Mouse (Mus musculus) forebrain, postnatal 0 days (tissue): Measurements from ENCODE around the gene Ajap1. TPM values are rescaled to one million over a fixed set of nuclear protein-coding genes. Genes with fewer than 3 reads are reported as not detected.

Experiments used
- ATAC-seq: fragments of 200-750 bp; cut with Nextera tagmentation; 2 replicates; pipeline ENCODE4 v1.8.0; 2017; ENCODE audit warnings: mild to moderate bottlenecking, moderate library complexity
- DNase-seq: peaks from one replicate; pipeline ENCODE4 v3.0.0-alpha.2; 2015
- H3K27ac ChIP-seq: fragments of 300-500 bp; sonication (generic); 2 replicates; pipeline ENCODE4 v1.5.1; 2014; ENCODE audit warnings: low read depth, mild to moderate bottlenecking, antibody characterized with exemption, low read length, moderate library complexity, mixed read lengths
- H3K27me3 ChIP-seq: fragments of 300-500 bp; sonication (generic); 2 replicates; pipeline ENCODE4 v1.6.1; 2014; ENCODE audit warnings: mild to moderate bottlenecking, low read length, mixed read lengths; ENCODE audit not compliant: insufficient read depth
- H3K36me3 ChIP-seq: fragments of 300-500 bp; sonication (generic); 2 replicates; pipeline ENCODE4 v1.6.1; 2014; ENCODE audit warnings: mild to moderate bottlenecking, moderate library complexity; ENCODE audit not compliant: insufficient read depth
- H3K4me1 ChIP-seq: fragments of 300-500 bp; sonication (generic); 2 replicates; pipeline ENCODE4 v1.6.1; 2014; ENCODE audit warnings: antibody characterized with exemption; ENCODE audit not compliant: insufficient read depth
- H3K4me2 ChIP-seq: fragments of 300-500 bp; sonication (generic); 2 replicates; pipeline ENCODE4 v1.6.1; 2014; ENCODE audit warnings: low read depth, mild to moderate bottlenecking, moderate library complexity
- H3K4me3 ChIP-seq: fragments of 300-500 bp; sonication (generic); 2 replicates; pipeline ENCODE4 v1.5.1; 2014; ENCODE audit warnings: low read depth, low read length, mixed read lengths
- H3K9ac ChIP-seq: fragments of 300-500 bp; sonication (generic); 2 replicates; pipeline ENCODE4 v1.6.1; 2014; ENCODE audit warnings: mild to moderate bottlenecking
- H3K9me3 ChIP-seq: fragments of 300-500 bp; sonication (generic); 2 replicates; pipeline ENCODE4 v1.6.1; 2016; ENCODE audit warnings: low read length
- CTCF ChIP-seq: sonication (generic); IDR thresholded peaks from 2 replicates; pipeline ENCODE4 v1.5.1; 2016; ENCODE audit warnings: antibody characterized with exemption, control low read depth, low read depth
- WGBS: fragments of 180-500 bp; shearing (Covaris S2); extraction: QIAGEN DNeasy Blood & Tissue Kit; methylation state at CpG from one replicate; pipeline ENCODE4 v1.1.7; 2014; 5-methylcytosine and 5-hydroxymethylcytosine counted together
- polyA plus RNA-seq: library from polyadenylated mRNA; unstranded; fragments of >200 nt; fragmentation: Nextera tagmentation; extraction: Ambion mirVana; gene quantifications from 2 replicates; pipeline ENCODE4 v1.2.1, GENCODE M21; 2015
- total RNA-seq: library from RNA; depleted of rRNA; stranded (reverse); fragments of >200 nt; gene quantifications from 2 replicates; pipeline ENCODE4 v1.2.3, GENCODE M21; 2014

The Ajap1 gene
- total and polyA plus RNA-seq, 2 experiments from 2014 or later, result 22.9 to 40.4 TPM

GRCm38 (mm10) chr4:153387478-153387877, 95.1 kb downstream of the Ajap1 start:
- Histone ChIP-seq H3K4me1 (no peaks in the 10 kb centered on the region), H3K36me3 (no peaks in the 10 kb centered on the region), H3K27me3 (no peaks in the 10 kb centered on the region), H3K4me3 (no peak overlapping the region), H3K4me2 (no peak overlapping the region), H3K9me3 (no peaks in the 10 kb centered on the region), H3K27ac (no peak overlapping the region), H3K9ac (no peak overlapping the region)
- ATAC-seq (peak; percentile 27; the same call in 1 of the 2 replicates), DNase-seq (peak; percentile 33)
- WGBS, result 66% methylated on average over 12 of the region's 12 CpGs
- no peak for TF ChIP-seq CTCF

- DNase-seq, result no peak
- no peak overlapping the region for H3K27ac ChIP-seq
Observed at GRCm38 (mm10) chr4:153381433-153381832, 101.2 kb downstream of the Ajap1 start.

GRCm38 (mm10) chr4:153380885-153381284, 101.7 kb downstream of the Ajap1 start:
- Histone ChIP-seq H3K4me3 (no peak overlapping the region), H3K9me3 (no peaks in the 10 kb centered on the region), H3K9ac (no peak overlapping the region), H3K4me2 (no peak overlapping the region), H3K36me3 (no peaks in the 10 kb centered on the region), H3K4me1 (no peaks in the 10 kb centered on the region), H3K27me3 (no peaks in the 10 kb centered on the region), H3K27ac (no peak overlapping the region)
- TF ChIP-seq CTCF, result no peak
- 60% methylated on average over 10 of the region's 10 CpGs for WGBS
- ATAC-seq, result no peak
- no peak for DNase-seq

More at GRCm38 (mm10) chr4:153381433-153381832, 101.2 kb downstream of the Ajap1 start:
- H3K4me2 ChIP-seq, result no peak overlapping the region
- no peaks in the 10 kb centered on the region for H3K27me3 ChIP-seq
- WGBS, result 50% methylated on average over 7 of the region's 7 CpGs
- TF ChIP-seq CTCF, result no peak
- ATAC-seq, result no peak
- H3K36me3 ChIP-seq, result no peaks in the 10 kb centered on the region
- no peaks in the 10 kb centered on the region for H3K4me1 ChIP-seq
- no peaks in the 10 kb centered on the region for H3K9me3 ChIP-seq
- H3K9ac ChIP-seq, result no peak overlapping the region
- no peak overlapping the region for H3K4me3 ChIP-seq

- Histone ChIP-seq H3K4me3 (no peak overlapping the region), H3K9me3 (no peaks in the 10 kb centered on the region), H3K4me2 (no peak overlapping the region), H3K36me3 (no peaks in the 10 kb centered on the region), H3K4me1 (no peaks in the 10 kb centered on the region), H3K27me3 (no peaks in the 10 kb centered on the region), H3K9ac (no peak overlapping the region), H3K27ac (no peak overlapping the region)
- TF ChIP-seq CTCF, result peak; percentile 66
- ATAC-seq (peak; percentile 54; the same call in 1 of the 2 replicates), DNase-seq (peak; percentile 74)
- 20% methylated on average over 6 of the region's 6 CpGs for WGBS
Observed at GRCm38 (mm10) chr4:153377981-153378380, 104.6 kb downstream of the Ajap1 start.

GRCm38 (mm10) chr4:153374233-153374632, 108.4 kb downstream of the Ajap1 start:
- H3K9ac ChIP-seq, result no peak overlapping the region
- H3K4me3 ChIP-seq, result no peak overlapping the region
- no peak for TF ChIP-seq CTCF
- WGBS, result 63% methylated on average over 6 of the region's 6 CpGs
- H3K36me3 ChIP-seq, result no peaks in the 10 kb centered on the region
- no peaks in the 10 kb centered on the region for H3K4me1 ChIP-seq
- no peak overlapping the region for H3K4me2 ChIP-seq
- no peaks in the 10 kb centered on the region for H3K9me3 ChIP-seq
- no peaks in the 10 kb centered on the region for H3K27me3 ChIP-seq
- DNase-seq (no peak), ATAC-seq (no peak)
- no peak overlapping the region for H3K27ac ChIP-seq

DNA sequence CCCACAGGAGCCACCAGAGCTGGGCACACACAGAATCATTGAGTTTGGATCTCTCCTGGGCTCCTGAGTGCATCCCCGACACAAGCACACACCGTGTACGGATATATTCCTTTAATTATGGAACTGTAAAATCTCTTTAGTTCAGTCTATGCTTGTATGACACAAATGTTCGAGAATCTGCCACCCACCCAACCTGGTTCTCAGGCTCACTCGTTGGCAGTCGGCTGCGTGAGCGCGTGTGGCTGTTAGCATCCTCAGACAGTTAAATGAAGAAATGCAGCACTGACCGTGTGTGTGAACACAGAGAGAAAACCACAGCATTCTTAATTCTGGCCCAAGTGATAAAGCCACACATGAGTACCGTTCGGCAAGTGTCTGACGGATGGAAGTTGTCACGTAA, 109.5 kb downstream of the Ajap1 start:
- Histone ChIP-seq H3K4me3 (no peak overlapping the region), H3K9ac (no peak overlapping the region), H3K4me2 (no peak overlapping the region), H3K9me3 (no peaks in the 10 kb centered on the region), H3K4me1 (0 out of 2 replicates have a peak, but pooled peaks cover 5% of the 10 kb centered on the region), H3K27me3 (peaks cover 1% of the 10 kb centered on the region; the same call in 1 of the 2 replicates), H3K36me3 (no peaks in the 10 kb centered on the region), H3K27ac (no peak overlapping the region)
- DNase-seq (no peak), ATAC-seq (no peak)
- 84% methylated on average over 14 of the region's 14 CpGs for WGBS
- no peak for TF ChIP-seq CTCF

- no peak overlapping the region for H3K9ac ChIP-seq
- peak; percentile 68 for ATAC-seq
- 39% methylated on average over 10 of the region's 10 CpGs for WGBS
- peaks cover 8% of the 10 kb centered on the region; the same call in 1 of the 2 replicates for H3K27me3 ChIP-seq
- DNase-seq, result peak; percentile 63
- no peak overlapping the region for H3K27ac ChIP-seq
- H3K4me3 ChIP-seq, result no peak overlapping the region
- no peaks in the 10 kb centered on the region for H3K36me3 ChIP-seq
- no peaks in the 10 kb centered on the region for H3K9me3 ChIP-seq
- TF ChIP-seq CTCF, result no peak
- H3K4me1 ChIP-seq, result 0 out of 2 replicates have a peak, but pooled peaks cover 5% of the 10 kb centered on the region
- H3K4me2 ChIP-seq, result no peak overlapping the region
Observed at GRCm38 (mm10) chr4:153368620-153369159, 113.9 kb downstream of the Ajap1 start.
